Mouse (Mus musculus) kidney, adult 8-10 months (tissue): ENCODE measurements around the gene Gm49384.
"Not testable (repeated sequence)": the region's sequence is repeated elsewhere in the genome, so short reads cannot be mapped to it uniquely, and the experiment has no call there.

ENCODE experiments used
- DNase-seq, 2 experiments: peaks; one replicate each; pipeline ENCODE4 v3.0.0; 2022

Gene Gm49384

GRCm38 (mm10) chr12:69166861-69167581 lies 37.0 kb downstream of the Gm49384 start:
- DNase-seq: not testable (repeated sequence)

- DNase-seq: no peak
These were observed 39.2 kb downstream of the Gm49384 start for GRCm38 (mm10) chr12:69164904-69165303.

- DNase-seq: not testable (repeated sequence)
These were observed 40.5 kb downstream of the Gm49384 start for GRCm38 (mm10) chr12:69163586-69163985.

- not testable (repeated sequence) for DNase-seq
These were observed 43.4 kb downstream of the Gm49384 start for GRCm38 (mm10) chr12:69160677-69161076.

- DNase-seq: peak in 1 of 2 experiments; percentile 38
These were observed 44.5 kb downstream of the Gm49384 start for GRCm38 (mm10) chr12:69159578-69159940.

- peak; percentile 98 for DNase-seq
These were observed 45.1 kb downstream of the Gm49384 start, which contains the start of gene Rps29 for GRCm38 (mm10) chr12:69158765-69159577. TSS of gene Rps29 (minus strand) at chr12:69159186.

- DNase-seq: no peak
These were observed 45.7 kb downstream of the Gm49384 start for GRCm38 (mm10) chr12:69158366-69158764.

- DNase-seq: no peak
These were observed 47.0 kb downstream of the Gm49384 start for GRCm38 (mm10) chr12:69157107-69157506.

- no peak for DNase-seq
These were observed 47.6 kb downstream of the Gm49384 start for GRCm38 (mm10) chr12:69156436-69156835.

GRCm38 (mm10) chr12:69155923-69156322 lies 48.1 kb downstream of the Gm49384 start:
- no peak for DNase-seq

- no peak for DNase-seq
These were observed 54.0 kb downstream of the Gm49384 start for GRCm38 (mm10) chr12:69150049-69150448.

- DNase-seq: no peak
These were observed 56.8 kb downstream of the Gm49384 start for GRCm38 (mm10) chr12:69147166-69147735.

- no peak for DNase-seq
These were observed 60.6 kb downstream of the Gm49384 start for GRCm38 (mm10) chr12:69143460-69143859.

GRCm38 (mm10) chr12:69139841-69140240 lies 64.2 kb downstream of the Gm49384 start:
- no peak for DNase-seq
